Mouse (Mus musculus) adipocyte (in vitro differentiated cells): ENCODE results near the gene Shisal1.

Source experiments
- DNase-seq: peaks from one replicate; pipeline ENCODE4 v3.0.0-alpha.2; 2016; ENCODE audit warnings: low spot score

The Shisal1 gene

DNA sequence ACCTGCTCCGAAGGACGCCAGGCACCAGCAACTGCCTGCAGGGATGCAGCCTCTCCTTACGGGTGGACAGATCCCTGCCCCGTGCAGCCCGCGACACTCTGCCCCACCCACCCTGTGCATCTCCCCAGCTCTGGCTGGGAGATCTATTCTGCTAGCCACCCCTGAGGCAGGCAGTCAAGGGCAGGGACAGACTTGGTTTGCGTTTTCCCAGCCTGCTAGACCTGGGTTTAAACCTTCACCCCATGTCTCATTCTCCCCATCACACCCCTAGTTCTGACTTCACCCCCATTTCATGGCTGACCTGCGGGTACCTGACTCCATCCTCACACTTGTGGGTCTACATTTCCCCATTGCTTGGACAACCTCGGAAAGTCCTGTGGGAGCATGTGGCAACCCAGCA lies at the start of gene Shisal1:
Gene Shisal1 (minus strand): TSS at position 101 of the 400 bp plus-strand sequence.
- DNase-seq = no peak

- DNase-seq = no peak
Observed at GRCm38 (mm10) chr15:84490486-84490885, 43.6 kb upstream of the Shisal1 start.

DNA sequence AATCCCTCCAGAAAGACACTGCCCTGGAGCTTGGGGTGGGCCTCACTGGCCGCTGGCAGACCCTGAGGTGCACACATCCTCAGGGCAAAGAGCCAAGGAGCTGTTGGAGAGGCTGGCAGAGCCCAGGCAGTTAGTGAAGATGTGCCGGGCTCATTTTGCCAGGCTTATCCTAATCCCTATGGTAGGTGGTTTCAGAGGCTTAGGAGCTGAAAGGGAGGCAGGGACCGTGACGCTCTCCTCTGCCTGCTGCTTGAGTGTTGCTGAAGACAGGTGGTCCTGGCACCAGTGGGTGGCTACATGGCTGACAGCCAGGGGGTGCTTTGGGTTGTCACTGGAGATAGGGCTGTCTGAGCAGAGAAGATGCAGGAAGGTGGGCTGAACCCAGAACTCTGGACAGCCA lies 37.4 kb upstream of the Shisal1 start:
- DNase-seq = no peak

DNA sequence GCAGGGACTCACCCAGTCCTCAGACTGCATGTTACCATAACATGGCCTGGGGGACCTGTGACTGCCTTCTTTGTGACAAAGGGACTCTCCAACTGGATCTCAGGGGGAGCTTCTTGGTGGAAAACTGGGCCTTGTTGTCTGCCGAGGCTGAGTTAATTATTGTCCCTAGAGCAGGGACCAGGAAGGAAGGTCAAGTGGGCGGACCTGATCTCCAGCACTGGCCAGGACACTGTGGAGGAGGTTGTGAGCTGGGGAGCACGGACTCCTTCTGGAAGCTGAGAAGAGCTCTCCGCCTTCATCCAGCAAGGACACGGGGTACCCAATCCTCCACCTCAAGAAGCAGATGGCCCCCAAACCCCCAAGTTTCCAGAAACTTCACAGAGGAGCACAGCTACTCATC lies 36.7 kb upstream of the Shisal1 start:
- no peak for DNase-seq

DNA sequence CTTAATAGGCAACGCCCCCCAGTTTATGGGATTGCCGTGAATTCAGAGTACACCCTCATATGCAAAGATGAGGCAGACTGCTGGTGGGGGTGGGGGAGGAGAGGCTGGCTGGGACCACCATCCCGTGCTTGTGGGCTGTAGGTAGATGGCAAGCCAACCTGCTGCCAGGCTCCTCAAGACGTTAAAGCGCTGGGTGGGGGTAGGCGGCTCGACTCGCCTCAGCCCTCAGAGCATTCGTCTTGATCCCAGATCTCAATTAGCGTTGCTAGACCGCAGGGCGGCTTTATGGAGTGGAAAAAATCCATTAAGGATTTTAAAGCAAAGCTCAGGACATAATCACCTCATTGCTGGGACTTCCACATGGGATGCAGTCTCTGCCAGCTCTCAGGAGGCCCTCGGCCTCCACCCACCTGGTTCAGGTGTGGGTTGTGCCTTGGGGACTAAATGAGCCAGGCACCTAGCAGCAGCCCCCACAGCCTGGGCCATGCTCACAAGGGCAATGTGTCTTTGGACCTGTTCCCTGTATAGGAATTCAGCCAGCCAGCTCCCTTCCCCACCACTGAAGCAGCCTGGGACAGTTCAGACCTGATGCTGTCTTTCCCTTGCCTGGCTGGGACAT lies 34.5 kb upstream of the Shisal1 start:
- DNase-seq = no peak

GRCm38 (mm10) chr15:84469391-84469790 lies 22.5 kb upstream of the Shisal1 start:
- DNase-seq = no peak

DNA sequence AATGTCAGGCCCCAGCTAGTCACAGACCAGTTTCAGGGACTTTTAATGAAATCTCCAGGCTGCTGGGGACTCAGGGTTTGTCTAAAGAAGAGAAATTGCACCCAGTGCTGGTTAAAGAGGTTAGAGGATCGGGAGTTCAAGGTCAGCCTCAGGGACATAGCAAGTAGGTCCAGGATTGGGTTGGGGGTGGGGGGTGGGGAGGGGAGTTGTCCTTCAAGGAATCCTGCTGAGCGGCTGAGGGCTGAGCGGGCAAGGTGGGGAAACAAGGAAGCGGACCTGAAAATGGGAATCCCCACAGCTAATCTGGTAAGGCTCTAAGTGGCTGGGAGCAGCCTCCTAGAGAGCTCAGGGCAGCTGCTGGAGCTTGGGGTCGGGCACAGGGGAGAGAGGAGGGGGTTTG lies 20.9 kb upstream of the Shisal1 start:
- DNase-seq = no peak

DNA sequence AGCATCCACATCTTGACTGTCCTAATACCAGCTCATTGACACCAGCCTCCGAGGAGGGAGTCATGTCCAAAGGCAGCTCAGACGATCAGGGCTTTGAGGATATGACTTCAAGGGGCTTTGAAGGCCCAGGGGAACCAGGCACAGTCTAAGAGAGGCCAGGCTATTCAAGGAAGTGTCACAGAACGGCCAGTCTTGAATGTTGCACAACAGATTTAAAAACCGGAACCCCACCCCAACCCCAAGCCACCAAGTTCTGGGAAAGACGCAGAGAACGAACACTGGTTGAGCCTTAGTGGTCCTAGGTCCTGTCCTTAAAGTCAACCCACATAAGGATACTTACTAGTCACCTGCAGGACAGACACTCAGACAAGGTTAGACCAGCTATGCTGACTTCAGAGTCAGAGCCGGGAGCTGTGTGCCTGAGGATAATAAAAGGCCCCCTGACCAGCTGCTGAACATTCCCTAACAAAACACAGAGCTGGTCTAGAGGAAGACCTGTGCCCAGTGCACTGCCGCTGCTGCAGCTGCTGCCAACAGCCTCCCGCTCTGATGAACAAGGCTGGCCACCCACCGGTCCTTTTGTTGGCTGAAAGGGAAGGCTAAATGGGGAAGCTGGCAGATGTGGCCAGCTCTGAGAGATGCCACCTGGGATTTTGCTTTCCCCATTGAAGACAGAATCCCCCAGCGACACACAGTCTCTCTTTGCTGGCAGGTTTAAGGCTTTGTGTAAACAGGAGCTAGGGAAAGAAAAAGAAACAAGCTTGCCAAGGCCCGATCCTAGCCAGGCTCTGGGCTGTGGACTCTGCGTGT lies 19.8 kb upstream of the Shisal1 start:
- DNase-seq = no peak

- DNase-seq = no peak
Observed at GRCm38 (mm10) chr15:84461429-84461828, 14.5 kb upstream of the Shisal1 start.

DNA sequence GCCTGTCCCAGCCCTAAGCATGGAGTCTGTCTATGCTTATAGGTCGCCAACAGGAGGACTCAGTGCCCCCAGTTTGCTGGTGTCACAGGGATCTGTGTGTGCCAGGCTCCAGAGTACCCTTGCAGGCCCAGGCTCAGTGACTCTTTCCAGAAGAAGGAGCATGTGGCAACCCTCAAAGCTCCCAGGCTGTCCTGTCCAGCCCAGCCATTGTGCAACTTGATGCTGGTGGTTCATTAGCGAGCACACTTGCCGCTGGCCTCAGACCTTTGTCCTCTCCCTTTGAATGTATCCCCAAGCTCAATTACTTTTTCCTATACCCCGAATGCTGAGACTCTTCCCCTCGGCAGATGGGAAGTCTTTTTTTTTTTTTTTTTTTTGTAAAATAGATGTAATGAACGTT lies 12.1 kb upstream of the Shisal1 start:
- no peak for DNase-seq

DNA sequence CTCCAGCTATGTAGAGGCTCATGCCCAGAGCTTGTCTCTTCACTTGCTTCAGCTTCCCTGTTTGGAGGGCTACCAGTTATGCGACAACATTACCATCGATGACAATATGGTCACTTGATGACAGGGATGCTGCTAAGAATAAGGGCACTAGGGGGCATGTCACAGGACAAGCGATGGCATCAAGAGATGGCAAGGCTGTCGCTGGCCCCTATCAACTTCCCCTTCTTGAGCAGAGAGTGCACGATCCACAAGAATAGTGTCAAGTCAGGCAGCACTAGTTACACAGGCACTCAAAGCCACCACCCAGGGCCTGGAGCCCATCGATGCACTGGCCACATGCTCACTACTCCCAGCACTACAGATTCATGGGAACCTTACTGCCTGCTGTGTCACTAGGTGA lies 8.4 kb upstream of the Shisal1 start:
- no peak for DNase-seq

GRCm38 (mm10) chr15:84453091-84453490 lies 6.2 kb upstream of the Shisal1 start:
- DNase-seq = no peak

DNA sequence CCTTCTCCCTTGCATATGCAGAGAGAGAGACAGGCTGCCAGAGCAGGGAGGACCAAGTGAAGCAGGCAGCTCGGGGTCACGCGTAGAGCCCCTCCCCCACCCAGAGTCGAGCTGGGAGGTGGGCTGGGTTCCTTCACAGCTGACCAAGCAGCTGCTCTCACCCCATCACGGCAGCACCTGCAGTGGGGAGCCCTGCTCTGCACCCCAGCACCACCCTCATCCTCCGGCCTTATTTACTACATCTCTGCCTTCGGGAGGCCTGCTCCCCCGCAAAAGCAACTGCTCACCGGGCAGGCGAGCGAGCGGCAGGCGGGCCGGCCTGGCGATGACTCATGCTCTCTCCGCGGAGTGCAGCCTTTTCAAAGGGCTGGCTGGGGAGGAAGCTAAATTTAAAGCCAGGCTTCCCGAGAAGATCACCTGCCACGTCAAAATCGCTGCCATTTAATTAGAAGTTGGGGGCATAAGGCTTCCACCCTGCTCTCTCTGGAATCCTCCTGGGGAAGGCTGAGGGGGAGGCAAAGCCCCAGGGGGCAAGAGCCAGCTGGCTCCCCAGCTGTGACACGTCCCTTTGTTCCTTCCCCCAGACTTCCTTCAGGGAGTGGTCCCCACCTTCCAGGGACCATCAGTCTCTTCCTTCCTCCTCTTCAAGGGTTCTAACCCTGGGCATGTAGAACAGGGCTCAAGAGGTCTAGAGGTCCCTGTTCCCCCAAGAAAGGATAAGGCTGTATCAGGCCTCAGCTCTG lies 3.7 kb upstream of the Shisal1 start:
- no peak for DNase-seq

DNA sequence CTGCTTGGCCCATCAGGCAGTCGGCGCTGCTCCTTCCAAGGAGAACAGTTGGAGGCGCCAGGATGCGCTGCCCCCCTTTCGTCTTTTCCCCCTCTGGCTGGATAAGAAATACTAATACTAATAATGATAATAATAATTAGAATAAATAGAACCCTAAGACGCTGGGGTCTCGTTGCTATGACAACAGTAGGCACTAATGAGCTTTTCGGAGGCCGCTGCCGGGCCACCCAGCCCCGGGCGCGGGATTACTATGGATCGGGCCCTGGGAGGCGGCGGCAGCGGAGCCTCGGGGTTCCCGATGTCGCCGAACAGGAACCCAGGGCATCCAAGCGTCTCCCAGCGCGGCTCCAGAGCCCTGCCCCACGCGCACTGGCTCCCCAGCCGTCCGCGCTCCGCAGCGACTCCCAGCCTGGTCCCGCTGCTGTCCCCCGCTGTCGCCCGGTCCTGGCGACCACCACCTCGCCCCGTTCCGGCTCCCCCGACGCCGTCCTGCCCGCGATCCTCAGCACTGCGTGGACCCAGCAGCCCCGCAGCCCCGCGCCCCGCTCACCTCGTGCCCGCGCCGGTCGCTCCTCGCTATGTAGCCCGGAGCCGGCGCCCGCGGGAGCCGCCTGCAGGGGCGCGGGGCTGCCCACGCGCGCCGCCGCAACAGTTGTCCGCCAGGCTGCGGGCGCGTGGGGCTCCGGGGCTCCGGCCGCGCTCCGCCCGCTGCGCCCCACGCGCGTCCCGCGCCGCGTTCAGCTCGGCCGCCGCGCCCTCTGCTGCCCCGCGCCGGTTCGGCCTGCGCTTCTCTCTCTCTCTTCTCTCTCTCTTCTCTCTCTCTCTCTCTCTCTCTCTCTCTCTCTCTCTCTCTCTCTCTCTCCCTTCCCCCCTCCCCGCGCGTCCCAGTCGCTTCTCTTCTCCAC lies 833 bp downstream of the Shisal1 start:
- no peak for DNase-seq

GRCm38 (mm10) chr15:84444181-84444580 lies 2.7 kb downstream of the Shisal1 start:
- DNase-seq = no peak

- DNase-seq = no peak
Observed at GRCm38 (mm10) chr15:84443631-84444030, 3.3 kb downstream of the Shisal1 start.

- no peak for DNase-seq
Observed at GRCm38 (mm10) chr15:84441682-84442315, 5.1 kb downstream of the Shisal1 start.

DNA sequence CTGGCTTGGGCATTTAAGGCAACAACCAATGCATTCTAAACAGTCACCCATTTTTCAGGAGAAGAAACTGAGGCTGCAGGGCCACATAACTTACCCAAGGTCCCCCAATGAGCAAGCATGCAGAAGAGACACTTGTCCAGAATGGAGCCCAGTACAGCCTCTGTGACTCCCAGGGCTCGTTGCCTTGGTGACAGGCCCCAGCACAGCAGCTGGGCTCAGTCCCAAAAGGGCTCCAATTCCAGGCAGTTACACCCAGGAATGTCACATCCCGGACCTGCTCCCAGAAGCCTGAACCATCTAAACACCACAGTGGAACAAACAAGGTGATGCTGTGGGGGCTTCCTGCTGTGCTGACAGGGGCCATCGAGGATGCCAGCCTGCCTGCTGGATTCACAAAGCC lies 6.1 kb downstream of the Shisal1 start:
- DNase-seq = no peak

DNA sequence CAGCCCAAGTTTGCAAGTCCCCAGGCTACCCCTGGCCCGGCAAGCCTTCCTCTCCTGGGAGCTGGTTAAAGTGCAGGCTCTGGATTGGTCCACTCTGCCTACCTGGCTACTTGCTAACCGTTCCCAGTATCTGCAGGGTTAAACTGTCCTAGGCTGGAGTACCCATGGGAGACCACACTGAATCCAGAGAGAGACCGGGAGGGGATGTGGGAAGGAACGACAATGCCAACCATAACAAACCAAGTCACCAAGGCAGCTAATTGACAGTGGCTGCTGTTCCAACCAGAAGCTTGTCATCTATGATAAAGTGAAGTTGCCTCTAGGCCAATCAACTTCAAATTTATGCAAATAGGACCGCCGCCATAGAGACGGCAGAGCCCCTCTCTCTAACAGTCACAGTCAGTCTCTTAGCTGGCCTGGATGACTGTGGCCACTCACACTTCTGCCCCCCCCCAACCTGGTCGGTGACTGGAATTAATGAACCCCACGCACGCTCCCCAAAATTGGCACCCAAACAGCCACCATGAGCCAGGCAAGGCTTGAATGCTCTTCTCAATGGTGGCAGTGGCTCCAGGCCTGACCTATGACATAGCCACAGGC lies 13.2 kb downstream of the Shisal1 start:
- DNase-seq = no peak

DNA sequence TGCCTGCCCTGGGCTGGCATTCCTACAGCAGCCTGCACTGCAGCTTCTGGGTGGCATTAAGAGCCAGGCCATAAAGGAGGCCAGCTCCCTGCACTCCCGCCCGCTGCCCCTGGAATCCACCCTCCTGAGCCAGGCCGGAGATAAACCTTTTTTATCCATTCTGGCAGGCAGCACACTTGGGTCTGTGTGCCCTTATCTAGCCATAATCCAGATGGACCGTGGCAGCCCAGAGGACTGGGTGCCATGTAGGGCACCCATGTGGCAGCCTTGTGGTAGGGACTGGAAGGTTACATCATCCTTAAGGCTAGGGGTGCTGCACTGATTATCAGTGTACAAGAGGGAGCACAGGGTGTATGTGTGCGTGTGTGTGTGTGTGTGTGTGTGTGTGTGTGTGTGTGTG lies 16.4 kb downstream of the Shisal1 start:
- DNase-seq = no peak

DNA sequence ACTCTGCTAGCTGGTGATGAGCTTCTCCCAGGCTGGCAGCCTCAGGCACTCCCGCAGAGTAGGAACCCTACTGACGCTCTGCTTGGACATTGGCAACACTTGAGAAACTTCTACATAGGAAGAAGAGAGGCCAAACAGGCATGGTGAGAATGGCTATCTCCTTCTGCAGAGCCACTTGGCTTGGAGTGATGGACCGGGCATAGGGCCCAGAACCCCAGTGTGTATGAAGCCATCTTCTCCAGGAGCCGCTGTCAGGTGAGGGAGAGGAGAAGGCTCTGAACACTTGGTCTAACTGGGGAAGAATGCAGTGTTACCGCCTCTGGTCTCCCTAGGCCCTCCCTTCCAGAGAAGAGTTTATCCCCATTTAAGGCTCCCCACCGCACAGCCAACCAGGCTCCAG lies 19.3 kb downstream of the Shisal1 start:
- no peak for DNase-seq
